Comparison of ENCODE assay signal across 9 mouse cellular contexts in the genomic region with DNA sequence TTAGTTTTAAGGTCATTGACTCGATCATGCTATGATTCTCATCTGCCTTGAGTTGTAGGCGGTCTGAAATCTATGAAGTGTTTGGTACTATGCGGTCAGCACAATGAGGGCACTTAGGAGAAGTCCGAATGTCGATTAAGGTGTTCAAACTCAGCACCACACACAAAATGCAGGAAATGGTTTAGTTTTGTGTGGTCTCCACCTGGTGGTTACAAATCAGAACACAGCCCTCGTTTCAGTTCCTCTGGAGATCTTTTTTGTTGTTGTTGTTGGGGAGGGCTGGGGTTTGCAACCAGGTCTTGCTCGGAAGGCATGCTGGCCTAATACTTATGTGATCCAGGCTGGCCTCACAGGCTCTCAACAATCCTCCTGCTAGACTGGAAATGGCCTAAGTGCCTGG. TPM values are rescaled to one million over a fixed set of nuclear protein-coding genes. Genes with fewer than 3 reads are reported as not detected.
DNase-seq lines count a peak whose midpoint lies in the region; TF ChIP-seq lines count a peak whose summit lies in the region.
"Had no signal": no experiment of that assay in that cellular context is flagged by ENCODE, and none has a peak within 500 bp of the region (broad histone marks: within the 10 kb centered on the region; RNA-seq: fewer than 3 reads in every experiment).

No protein-coding gene starts in this region.

- no peaks in the 10 kb centered on the region for H3K79me2 ChIP-seq in heart, adult 2 months (replicated peaks; ENCODE audit: control insufficient read depth, insufficient read depth, low read length)

- peak; percentile 72 for TF ChIP-seq CTCF in heart, adult 2 months (IDR thresholded peaks at IDR 0.05)
- TF ChIP-seq CTCF in thymus, adult 2 months (IDR thresholded peaks at IDR 0.05; ENCODE audit: borderline replicate concordance, control insufficient read depth, extremely low read depth, insufficient read depth, low read length, poor library complexity), result no peak

- H3K27ac ChIP-seq in heart, adult 2 months, result no peak overlapping the region
- H3K27ac ChIP-seq in thymus, adult 2 months (ENCODE audit: control insufficient read depth, insufficient read depth, low read length), result no peak overlapping the region
- H3K27ac ChIP-seq: lung, embryonic 15.5 days had no signal

- H3K27me3 ChIP-seq in heart, adult 2 months (ENCODE audit: control insufficient read depth, insufficient read depth, low read length), result no peaks in the 10 kb centered on the region
- H3K27me3 ChIP-seq in thymus, adult 2 months (ENCODE audit: control insufficient read depth, insufficient read depth, low read length), result no peaks in the 10 kb centered on the region
- H3K27me3 ChIP-seq: lung, embryonic 15.5 days had no signal

- no peak for TF ChIP-seq POLR2A in heart, adult 2 months (IDR thresholded peaks at IDR 0.05; ENCODE audit: insufficient read depth, low read depth, low read length)
- no peak for TF ChIP-seq POLR2A in thymus, adult 2 months (IDR thresholded peaks at IDR 0.05; ENCODE audit: control insufficient read depth, extremely low read depth, insufficient read depth, low read length, poor library complexity)

- H3K4me3 ChIP-seq in heart, adult 2 months, result no peak overlapping the region
- H3K4me3 ChIP-seq in thymus, adult 2 months (ENCODE audit: control insufficient read depth, insufficient read depth, low read length), result no peak overlapping the region
- H3K4me3 ChIP-seq: lung, embryonic 15.5 days had no signal

- no peaks in the 10 kb centered on the region for H3K4me1 ChIP-seq in heart, adult 2 months (ENCODE audit: control insufficient read depth, insufficient read depth, low read length)
- H3K4me1 ChIP-seq in thymus, adult 2 months (replicated peaks; ENCODE audit: control insufficient read depth, insufficient read depth, low read length), result no peaks in the 10 kb centered on the region
- H3K4me1 ChIP-seq: lung, embryonic 15.5 days had no signal

- intact Hi-C loops in heart, adult 2 months (cut with DNase I), result loop anchor here (10.0 kb wide), 1 partner anchor 156 kb away; no protein-coding TSS in a partner anchor
- intact Hi-C loops in heart, postnatal 25 days (cut with DNase I), result loop anchor here (2.0 to 10.0 kb wide), 2 partner anchors 328 to 646 kb away; partner anchors contain the start of gene Pfn2
- intact Hi-C loops in left cerebral cortex, postnatal 14 days (cut with DNase I), result loop anchor here (2.0 to 10.0 kb wide), 3 partner anchors 73 to 646 kb away; partner anchors contain the start of gene Pfn2

- WGBS in heart, adult 2 months, result 47% methylated on average over 7 of the region's 7 CpGs
- 58% methylated on average over 7 of the region's 7 CpGs for WGBS in thymus, adult 2 months

- no peak overlapping the region for H3K9ac ChIP-seq in heart, adult 2 months (ENCODE audit: low read depth, low read length)
- H3K9ac ChIP-seq: lung, embryonic 15.5 days had no signal

- peak in 1 of 2 experiments; percentile 10 for DNase-seq in heart, adult 2 months
- DNase-seq in heart, postnatal 25 days (ENCODE audit: low spot score), result no peak
- peak; percentile 36 for DNase-seq in thymus, adult 2 months
- no peak for DNase-seq in thymus, adult 18-20 months
- peak; percentile 26 for DNase-seq in embryo, embryonic 11 days
- peak; percentile 46 to 54 for DNase-seq in left cerebral cortex, postnatal 14 days (ENCODE audit: low spot score in 2 of 2)
- DNase-seq in right cerebral cortex, postnatal 25 days, result peak; percentile 22
- no peak for DNase-seq in urinary bladder, postnatal 4 days (ENCODE audit: low spot score in 2 of 2)

- no peaks in the 10 kb centered on the region for H3K36me3 ChIP-seq in heart, adult 2 months (ENCODE audit: control insufficient read depth, insufficient read depth, low read length)
- H3K36me3 ChIP-seq in thymus, adult 2 months (ENCODE audit: control insufficient read depth, insufficient read depth, low read length), result no peaks in the 10 kb centered on the region
- H3K36me3 ChIP-seq: lung, embryonic 15.5 days had no signal

- TF ChIP-seq EP300 in heart, adult 2 months (IDR thresholded peaks at IDR 0.05; ENCODE audit: insufficient read depth, low read depth, low read length), result no peak

RNA-seq across cellular contexts. Expression of gene Eif2a, which starts 34.8 kb away (rescaled TPM):
- 10 to 100 TPM; 32.0 to 42.0 TPM for total RNA-seq in heart, adult 2 months (2021)
- polyA plus RNA-seq in heart, adult 2 months (2012; rRNA removed), result 9.3 and 27.5 TPM in 2 replicates
- 10 to 100 TPM; 35.4 to 42.4 TPM for total RNA-seq in heart, postnatal 25 days (2021)
- 13.0 and 14.1 TPM in 2 replicates for polyA plus RNA-seq in thymus, adult 2 months (2012; rRNA removed)
- 10 to 100 TPM; 43.4 to 44.1 TPM for total RNA-seq in left cerebral cortex, postnatal 14 days (2021)

RNA-seq across cellular contexts. Expression of gene Serp1, which starts 34.9 kb away (rescaled TPM):
- 10 to 100 TPM; 12.2 to 12.3 TPM for total RNA-seq in heart, adult 2 months (2021)
- 6.8 and 9.0 TPM in 2 replicates for polyA plus RNA-seq in heart, adult 2 months (2012; rRNA removed)
- 10 to 100 TPM; 13.0 to 14.3 TPM for total RNA-seq in heart, postnatal 25 days (2021)
- polyA plus RNA-seq in thymus, adult 2 months (2012; rRNA removed), result 33.9 and 38.1 TPM in 2 replicates
- total RNA-seq in left cerebral cortex, postnatal 14 days (2021), result 10 to 100 TPM; 24.7 to 26.8 TPM

Comparison
In these comparisons a context has a peak if more than half of its experiments do, and no peak if none do; other contexts are left out.
1. DNase-seq: peak in thymus, adult 2 months (single experiment), embryo, embryonic 11 days (single experiment), left cerebral cortex, postnatal 14 days (2 of 2) and right cerebral cortex, postnatal 25 days (single experiment); none in heart, postnatal 25 days (single experiment), thymus, adult 18-20 months (0 of 2) and urinary bladder, postnatal 4 days (0 of 2).